Mouse (Mus musculus) myocyte (in vitro differentiated cells): ENCODE measurements around the gene Ano1. TPM values are rescaled to one million over a fixed set of nuclear protein-coding genes. Genes with fewer than 3 reads are reported as not detected.

Experiments
- H3K27me3 ChIP-seq: one replicate; pipeline ENCODE4 v1.6.1; 2011; ENCODE audit not compliant: control insufficient read depth, insufficient read depth, insufficient read length
- H3K36me3 ChIP-seq: one replicate; pipeline ENCODE4 v1.6.1; 2011; ENCODE audit not compliant: control insufficient read depth, insufficient read depth
- H3K4me2 ChIP-seq: one replicate; pipeline ENCODE4 v1.6.1; 2011; ENCODE audit warnings: low read depth, control low read depth
- H3K4me3 ChIP-seq: one replicate; pipeline ENCODE4 v1.5.1; 2011; ENCODE audit warnings: mild to moderate bottlenecking, control low read depth, moderate library complexity
- H3K79me2 ChIP-seq: one replicate; pipeline ENCODE4 v1.6.1; 2011; ENCODE audit not compliant: control insufficient read depth, insufficient read depth
- H3ac ChIP-seq: one replicate; pipeline ENCODE4 v1.6.1; 2011; ENCODE audit not compliant: control insufficient read depth, insufficient read length
- CEBPB ChIP-seq: IDR thresholded peaks from 2 replicates; pipeline ENCODE4 v1.6.1; 2011; ENCODE audit warnings: mild to moderate bottlenecking, moderate library complexity; ENCODE audit not compliant: poor library complexity, insufficient read depth, severe bottlenecking
- E2F4 ChIP-seq: IDR thresholded peaks from one replicate; pipeline ENCODE4 v1.6.1; 2011; ENCODE audit warnings: mild to moderate bottlenecking, control low read depth, moderate library complexity; ENCODE audit not compliant: insufficient read depth
- MAX ChIP-seq: IDR thresholded peaks from one replicate; pipeline ENCODE4 v1.6.1; 2011; ENCODE audit warnings: low read depth, mild to moderate bottlenecking, control low read depth
- MYOD1 ChIP-seq, 3 experiments: IDR thresholded peaks; one replicate each; pipeline ENCODE4 v1.6.1; 2011; ENCODE audit warnings: control low read depth in 2 of 3, low read depth in 2 of 3, mild to moderate bottlenecking in 2 of 3, moderate library complexity in 1 of 3; ENCODE audit not compliant: insufficient read length in 2 of 3, control insufficient read depth in 1 of 3
- MYOG ChIP-seq, 3 experiments: IDR thresholded peaks; one replicate each; pipeline ENCODE4 v1.6.1; 2011; ENCODE audit warnings: control low read depth in 2 of 3, low read depth in 2 of 3, mild to moderate bottlenecking in 2 of 3; ENCODE audit not compliant: insufficient read length in 2 of 3, control insufficient read depth in 1 of 3, insufficient read depth in 1 of 3
- POLR2A ChIP-seq: IDR thresholded peaks from one replicate; pipeline ENCODE4 v1.6.1; 2011; ENCODE audit warnings: low read depth, mild to moderate bottlenecking, control low read depth, moderate library complexity; ENCODE audit not compliant: insufficient read length
- POLR2AphosphoS2 ChIP-seq: IDR thresholded peaks from one replicate; pipeline ENCODE4 v1.6.1; 2011; ENCODE audit warnings: low read depth, control low read depth; ENCODE audit not compliant: insufficient read length
- REST ChIP-seq: IDR thresholded peaks from one replicate; pipeline ENCODE4 v1.6.1; 2011; ENCODE audit warnings: mild to moderate bottlenecking, control low read depth, moderate library complexity; ENCODE audit not compliant: insufficient read depth, insufficient read length
- SRF ChIP-seq: IDR thresholded peaks from one replicate; pipeline ENCODE4 v1.6.1; 2011; ENCODE audit warnings: low read depth; ENCODE audit not compliant: control insufficient read depth, insufficient read length
- TCF12 ChIP-seq: IDR thresholded peaks from one replicate; pipeline ENCODE4 v1.6.1; 2011; ENCODE audit warnings: mild to moderate bottlenecking, control low read depth; ENCODE audit not compliant: poor library complexity, insufficient read depth, severe bottlenecking
- TCF3 ChIP-seq: IDR thresholded peaks from one replicate; pipeline ENCODE4 v1.6.1; 2011; ENCODE audit warnings: low read depth, control low read depth; ENCODE audit not compliant: insufficient read length
- USF1 ChIP-seq: IDR thresholded peaks from one replicate; pipeline ENCODE4 v1.6.1; 2011; ENCODE audit warnings: low read depth, mild to moderate bottlenecking, control low read depth, moderate library complexity
- polyA plus RNA-seq: library from polyadenylated mRNA; unstranded; fragments of >200 nt; fragmentation: generic; extraction: Trizol; gene quantifications from one replicate; pipeline ENCODE4 v1.2.1, GENCODE M21; 2012; ENCODE audit warnings: missing spikeins

The Ano1 gene
- polyA plus RNA-seq, 1 experiment = 2.2 TPM

DNA sequence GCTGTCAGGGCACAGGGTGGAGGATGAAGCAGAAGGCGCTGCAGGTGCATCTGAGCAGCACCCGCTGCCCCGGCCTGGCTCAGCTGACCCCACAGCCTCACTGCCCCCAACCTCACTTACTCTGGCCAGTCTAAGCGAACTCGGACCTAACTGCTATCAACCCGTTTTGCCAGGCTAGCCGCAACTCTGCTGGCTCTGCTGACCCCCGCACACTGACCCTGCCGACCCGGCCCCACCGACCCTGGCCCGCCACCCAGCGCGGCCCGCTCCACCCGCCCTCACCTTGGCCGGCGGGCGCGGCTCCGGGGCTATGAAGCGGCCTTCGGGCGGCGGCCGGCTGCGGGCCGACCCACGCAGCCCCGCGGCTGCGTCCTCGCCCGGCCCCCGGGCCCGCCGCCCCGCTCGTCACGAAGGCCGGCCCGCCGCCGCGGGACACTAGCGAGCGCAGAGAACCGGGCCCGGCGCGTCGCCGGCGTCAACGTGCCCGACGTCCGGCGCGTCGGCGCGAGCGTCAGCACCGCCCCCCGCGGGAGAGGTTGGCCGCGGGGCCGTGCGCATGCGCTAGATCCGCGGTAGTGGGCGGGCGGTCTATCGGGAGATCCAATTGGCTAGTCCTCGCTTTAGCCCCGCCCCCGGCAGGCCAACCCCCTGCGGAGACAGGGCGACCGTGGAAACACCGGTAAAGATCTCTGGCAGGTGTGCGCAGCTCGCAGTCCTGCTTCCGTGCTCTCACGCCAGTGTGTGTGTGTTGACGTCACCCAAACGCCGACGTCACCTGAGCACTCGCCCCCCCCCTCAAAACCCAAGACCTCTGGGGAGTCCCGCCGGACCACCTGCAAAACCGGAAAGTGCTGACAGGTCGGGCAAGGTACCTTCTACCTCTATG is 198.3 kb downstream of the Ano1 start, which contains the start of gene Ppfia1:
Ppfia1 (minus strand) TSS at position 493 of the 886 bp plus-strand sequence.
- H3ac ChIP-seq = peak within 1 kb of the TSS; percentile 25
- TF ChIP-seq REST (no peak), MYOD1 (IDR thresholded peaks at IDR 0.05; ENCODE audit: control insufficient read depth in 1 of 3, insufficient read length in 2 of 3, low read depth in 2 of 3) (no peak), TCF3 (no peak), CEBPB (no peak), E2F4 (no peak), POLR2AphosphoS2 (peak; percentile 69), TCF12 (no peak), POLR2A (peak; percentile 82), USF1 (no peak), MAX (no peak), MYOG (IDR thresholded peaks at IDR 0.05; ENCODE audit: control insufficient read depth in 1 of 3, insufficient read depth in 1 of 3, insufficient read length in 2 of 3, low read depth in 2 of 3) (peak in 1 of 3 experiments; percentile 12), SRF (no peak)
- H3K79me2 ChIP-seq = peaks cover 33% of the 10 kb centered on the region
- peak within 1 kb of the TSS; percentile 50 for H3K4me3 ChIP-seq
- no peaks in the 10 kb centered on the region for H3K27me3 ChIP-seq
- H3K4me2 ChIP-seq = peak within 1 kb of the TSS; percentile 93
- no peaks in the 10 kb centered on the region for H3K36me3 ChIP-seq

DNA sequence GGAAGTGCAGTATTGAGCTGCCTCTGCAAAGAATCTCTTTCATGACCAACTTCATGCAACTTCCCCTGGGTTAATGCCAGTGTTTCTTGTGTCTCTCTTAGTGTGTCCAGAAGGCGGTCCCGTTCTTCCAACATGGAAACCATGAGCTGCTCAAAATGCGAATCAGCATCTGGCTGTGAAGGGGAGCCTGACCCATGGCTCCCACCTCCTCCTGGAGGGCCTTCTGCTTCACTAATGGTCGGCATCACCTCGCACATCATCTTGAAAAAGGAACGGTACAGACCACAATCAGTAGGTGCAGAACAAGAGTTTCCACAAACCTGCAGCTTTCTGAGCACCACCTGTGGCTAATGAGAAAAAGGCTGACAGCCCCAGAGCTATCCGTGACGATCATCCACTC is 199.5 kb downstream of the Ano1 start:
- no peak for TF ChIP-seq CEBPB
- TF ChIP-seq MAX = no peak
- no peak for TF ChIP-seq REST
- H3K27me3 ChIP-seq = no peaks in the 10 kb centered on the region
- H3K79me2 ChIP-seq = peaks cover 44% of the 10 kb centered on the region
- H3K4me3 ChIP-seq = peak overlapping the region; percentile 50
- no peak overlapping the region for H3ac ChIP-seq
- H3K36me3 ChIP-seq = no peaks in the 10 kb centered on the region
- H3K4me2 ChIP-seq = peak overlapping the region; percentile 87

DNA sequence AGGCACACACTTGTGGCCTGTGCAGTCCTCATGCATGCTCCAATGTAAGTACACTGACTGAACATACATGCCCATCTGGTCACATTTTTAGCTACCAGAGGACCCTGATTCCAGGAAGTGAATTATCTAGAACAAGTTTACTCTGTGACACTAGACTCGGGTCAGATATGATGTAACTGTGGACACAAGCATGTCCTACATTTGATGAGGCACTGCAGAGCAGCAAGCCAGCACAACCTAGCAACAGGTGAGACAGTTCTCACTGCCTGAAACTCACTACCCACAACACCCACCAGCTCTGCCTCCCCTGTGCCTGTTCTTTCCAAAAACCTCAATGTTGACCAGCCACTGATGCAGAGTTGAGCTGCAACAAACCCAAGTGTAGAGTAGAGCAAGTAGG is 201.0 kb downstream of the Ano1 start:
- no peak overlapping the region for H3K4me2 ChIP-seq
- TF ChIP-seq REST (no peak), POLR2A (no peak), SRF (no peak), E2F4 (no peak), MYOD1 (IDR thresholded peaks at IDR 0.05; ENCODE audit: control insufficient read depth in 1 of 3, insufficient read length in 2 of 3, low read depth in 2 of 3) (no peak), MAX (no peak), MYOG (IDR thresholded peaks at IDR 0.05; ENCODE audit: control insufficient read depth in 1 of 3, insufficient read depth in 1 of 3, insufficient read length in 2 of 3, low read depth in 2 of 3) (no peak), TCF12 (no peak), POLR2AphosphoS2 (no peak), CEBPB (no peak), TCF3 (no peak), USF1 (no peak)
- H3K4me3 ChIP-seq = no peak overlapping the region
- peaks cover 58% of the 10 kb centered on the region for H3K79me2 ChIP-seq
- H3K36me3 ChIP-seq = no peaks in the 10 kb centered on the region
- H3ac ChIP-seq = no peak overlapping the region
- H3K27me3 ChIP-seq = no peaks in the 10 kb centered on the region

DNA sequence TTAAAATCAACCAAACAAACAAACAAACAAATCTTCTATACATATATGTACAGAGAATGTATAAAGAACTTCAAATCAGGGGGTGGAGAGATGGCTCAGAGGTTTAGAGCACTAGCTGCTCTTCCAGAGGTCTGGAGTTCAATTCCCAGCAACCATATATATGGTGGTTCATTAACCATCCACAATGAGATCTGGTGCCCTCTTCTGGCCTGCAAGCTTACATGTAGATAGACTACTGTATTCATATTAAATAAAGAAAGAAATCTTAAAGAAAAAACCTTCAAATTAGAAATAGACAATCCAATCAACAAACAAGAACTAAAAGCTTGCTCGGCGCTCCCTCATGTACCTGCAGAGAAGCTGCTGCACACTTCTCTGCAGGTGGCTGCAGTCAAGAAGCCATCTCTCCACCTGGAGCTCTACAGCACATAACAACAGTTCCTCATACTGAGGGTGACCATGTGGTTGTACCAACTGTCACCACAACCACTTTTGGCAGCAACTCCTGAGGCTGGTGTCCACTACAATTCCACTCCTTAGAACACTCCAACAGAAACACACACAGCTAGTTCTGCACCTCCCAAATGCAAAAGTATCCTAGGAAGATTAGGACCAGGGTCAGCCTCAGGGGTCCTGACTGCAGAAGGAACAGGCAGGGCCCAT is 201.7 kb downstream of the Ano1 start:
- Histone ChIP-seq H3K36me3 (no peaks in the 10 kb centered on the region), H3K4me3 (no peak overlapping the region), H3ac (no peak overlapping the region), H3K27me3 (no peaks in the 10 kb centered on the region), H3K4me2 (no peak overlapping the region), H3K79me2 (peaks cover 64% of the 10 kb centered on the region)
- no peak for TF ChIP-seq POLR2AphosphoS2
- no peak for TF ChIP-seq POLR2A
- TF ChIP-seq E2F4 = no peak
- no peak for TF ChIP-seq MAX
- no peak for TF ChIP-seq MYOD1 (IDR thresholded peaks at IDR 0.05; ENCODE audit: control insufficient read depth in 1 of 3, insufficient read length in 2 of 3, low read depth in 2 of 3)
- TF ChIP-seq SRF = no peak
- TF ChIP-seq TCF12 = no peak
- TF ChIP-seq USF1 = no peak
- TF ChIP-seq CEBPB = no peak
- TF ChIP-seq TCF3 = no peak
- TF ChIP-seq MYOG (IDR thresholded peaks at IDR 0.05; ENCODE audit: control insufficient read depth in 1 of 3, insufficient read depth in 1 of 3, insufficient read length in 2 of 3, low read depth in 2 of 3) = no peak
- no peak for TF ChIP-seq REST
